Mouse (Mus musculus): ENCODE data around the gene Cfd.

Cfd gene

GRCm38 (mm10) chr10:79918231-79919078 lies 27.8 kb downstream of the Cfd start:
- no peak for DNase-seq

- DNase-seq = peak; percentile 64
These were observed 28.7 kb downstream of the Cfd start for GRCm38 (mm10) chr10:79919251-79919849.

GRCm38 (mm10) chr10:79920056-79920890 lies 29.6 kb downstream of the Cfd start:
- no peak for DNase-seq

- peak; percentile 67 for DNase-seq
These were observed 30.4 kb downstream of the Cfd start, which contains the start of gene R3hdm4 for GRCm38 (mm10) chr10:79920958-79921535. Gene R3hdm4 (minus strand): TSS chr10:79921208.

GRCm38 (mm10) chr10:79921572-79921971 lies 30.9 kb downstream of the Cfd start:
- DNase-seq = peak; percentile 49

- peak; percentile 97 for DNase-seq
These were observed 34.5 kb downstream of the Cfd start for GRCm38 (mm10) chr10:79924998-79925784.

- peak; percentile 63 for DNase-seq
These were observed 35.3 kb downstream of the Cfd start for GRCm38 (mm10) chr10:79925785-79926490.

GRCm38 (mm10) chr10:79926491-79927323 lies 36.1 kb downstream of the Cfd start, which contains the start of gene Arid3a:
Gene Arid3a (plus strand): TSS chr10:79927043.
- DNase-seq = peak; percentile 91

GRCm38 (mm10) chr10:79927324-79928029 lies 36.8 kb downstream of the Cfd start:
- peak; percentile 86 for DNase-seq

GRCm38 (mm10) chr10:79928030-79928694 lies 37.5 kb downstream of the Cfd start:
- peak; percentile 56 for DNase-seq

GRCm38 (mm10) chr10:79928907-79929701 lies 38.5 kb downstream of the Cfd start:
- DNase-seq = no peak

- DNase-seq = no peak
These were observed 39.5 kb downstream of the Cfd start for GRCm38 (mm10) chr10:79929967-79930825.

- no peak for DNase-seq
These were observed 40.2 kb downstream of the Cfd start for GRCm38 (mm10) chr10:79930826-79931186.

- no peak for DNase-seq
These were observed 41.1 kb downstream of the Cfd start for GRCm38 (mm10) chr10:79931797-79932196.

- no peak for DNase-seq
These were observed 42.1 kb downstream of the Cfd start for GRCm38 (mm10) chr10:79932736-79933135.

GRCm38 (mm10) chr10:79933145-79933679 lies 42.6 kb downstream of the Cfd start:
- no peak for DNase-seq

- DNase-seq = no peak
These were observed 43.2 kb downstream of the Cfd start for GRCm38 (mm10) chr10:79933861-79934260.

All from thymus, postnatal 4 days (tissue).